Mouse (Mus musculus) CH12.LX (cell line): ENCODE results near the gene Cdh23. TPM values are rescaled to one million over a fixed set of nuclear protein-coding genes. Genes with fewer than 3 reads are reported as not detected.

Experiments
- DNase-seq: peaks from one replicate; pipeline ENCODE4 v3.0.0-alpha.2; 2013; ENCODE audit errors: extremely low read depth
- H3K27ac ChIP-seq: 2 replicates; pipeline ENCODE4 v1.5.1; 2012; ENCODE audit warnings: low read depth, mild to moderate bottlenecking, control low read depth, moderate library complexity; ENCODE audit not compliant: insufficient read depth
- H3K27me3 ChIP-seq: replicated peaks from 2 replicates; pipeline ENCODE3; 2012; ENCODE audit warnings: inconsistent platforms
- H3K36me3 ChIP-seq, 2 experiments: replicated peaks in 1 of 2; 2 replicates each; pipeline versions ENCODE3 to v1.6.1; 2012; ENCODE audit warnings: inconsistent platforms in 1 of 2, low read length in 1 of 2, mild to moderate bottlenecking in 1 of 2, mixed read lengths in 1 of 2, moderate library complexity in 1 of 2; ENCODE audit not compliant: control insufficient read depth in 1 of 2, insufficient read depth in 1 of 2
- H3K4me1 ChIP-seq, 2 experiments: 2 replicates each; pipeline ENCODE4 v1.6.1; 2012; ENCODE audit warnings: inconsistent platforms in 1 of 2, moderate library complexity in 1 of 2; ENCODE audit not compliant: insufficient read depth in 2 of 2, control insufficient read depth in 1 of 2
- H3K4me2 ChIP-seq: 2 replicates; pipeline ENCODE4 v1.6.1; 2012; ENCODE audit warnings: low read depth, mild to moderate bottlenecking, control low read depth; ENCODE audit not compliant: poor library complexity, insufficient read depth, severe bottlenecking
- H3K4me3 ChIP-seq, 3 experiments: fragments of 150-350 bp in 1 of 3; sonication (generic) in 1 of 3; replicated peaks in 1 of 3; 2 replicates each; pipeline versions ENCODE3 to v1.5.1; 2011 to 2012; ENCODE audit warnings: low read depth in 2 of 3, low read length in 2 of 3, mild to moderate bottlenecking in 2 of 3, moderate library complexity in 2 of 3, control low read depth in 1 of 3, improper control_type of control experiment in 1 of 3, inconsistent platforms in 1 of 3, mixed read lengths in 1 of 3; ENCODE audit not compliant: poor library complexity in 1 of 3
- H3K79me2 ChIP-seq: replicated peaks from 2 replicates; pipeline ENCODE4 v1.6.1; 2012; ENCODE audit warnings: mild to moderate bottlenecking, moderate library complexity; ENCODE audit not compliant: control insufficient read depth, poor library complexity, insufficient read depth, severe bottlenecking; ENCODE audit errors: extremely low read depth
- H3K9ac ChIP-seq: 2 replicates; pipeline ENCODE4 v1.6.1; 2012; ENCODE audit warnings: low read depth, mild to moderate bottlenecking, control low read depth, moderate library complexity; ENCODE audit not compliant: insufficient read depth
- H3K9me3 ChIP-seq: replicated peaks from 2 replicates; pipeline ENCODE3; 2012; ENCODE audit warnings: low read length, inconsistent platforms, mixed read lengths
- BHLHE40 ChIP-seq: IDR thresholded peaks from 2 replicates; pipeline ENCODE4 v1.6.1; 2011; ENCODE audit warnings: mild to moderate bottlenecking, low read depth, low read length, improper control_type of control experiment
- CHD1 ChIP-seq: IDR thresholded peaks from 2 replicates; pipeline ENCODE4 v1.6.1; 2012; ENCODE audit warnings: low read depth, low read length, improper control_type of control experiment, inconsistent platforms
- CHD2 ChIP-seq: IDR thresholded peaks from 2 replicates; pipeline ENCODE4 v1.6.1; 2011; ENCODE audit warnings: low read length, improper control_type of control experiment
- CTCF ChIP-seq, 2 experiments: IDR thresholded peaks in 1 of 2; conservative IDR thresholded peaks in 1 of 2; 2 replicates each; pipeline ENCODE4 v1.5.1; 2011 to 2012; ENCODE audit warnings: low read depth in 2 of 2, low read length in 2 of 2, improper control_type of control experiment in 1 of 2, inconsistent platforms in 1 of 2, mild to moderate bottlenecking in 1 of 2, moderate library complexity in 1 of 2
- E2F4 ChIP-seq: IDR thresholded peaks from 2 replicates; pipeline ENCODE4 v1.6.1; 2011; ENCODE audit warnings: low read depth, low read length, improper control_type of control experiment; ENCODE audit not compliant: insufficient replicate concordance
- ELF1 ChIP-seq: IDR thresholded peaks from 2 replicates; pipeline ENCODE4 v1.6.1; 2014; ENCODE audit warnings: low read depth, mild to moderate bottlenecking, inconsistent platforms, low read length, improper control_type of control experiment
- EP300 ChIP-seq: IDR thresholded peaks from 2 replicates; pipeline ENCODE4 v1.6.1; 2011; ENCODE audit warnings: low read length, improper control_type of control experiment
- ETS1 ChIP-seq: conservative IDR thresholded peaks from 2 replicates; pipeline ENCODE4 v1.6.1; 2012; ENCODE audit warnings: low read depth, mild to moderate bottlenecking, inconsistent platforms, low read length, improper control_type of control experiment, moderate library complexity
- GABPA ChIP-seq: IDR thresholded peaks from 2 replicates; pipeline ENCODE4 v1.6.1; 2012; ENCODE audit warnings: low read depth, low read length, improper control_type of control experiment, inconsistent platforms; ENCODE audit not compliant: insufficient replicate concordance
- HCFC1 ChIP-seq: IDR thresholded peaks from 2 replicates; pipeline ENCODE4 v1.6.1; 2012; ENCODE audit warnings: low read depth, mild to moderate bottlenecking, inconsistent platforms, low read length, improper control_type of control experiment
- IRF4 ChIP-seq: IDR thresholded peaks from 2 replicates; pipeline ENCODE4 v1.6.1; 2014; ENCODE audit warnings: low read depth, mild to moderate bottlenecking, inconsistent platforms, low read length, improper control_type of control experiment
- JUN ChIP-seq: IDR thresholded peaks from 2 replicates; pipeline ENCODE4 v1.6.1; 2011; ENCODE audit warnings: low read depth, mild to moderate bottlenecking, low read length, improper control_type of control experiment, moderate library complexity; ENCODE audit not compliant: insufficient read depth
- JUND ChIP-seq: conservative IDR thresholded peaks from 2 replicates; pipeline ENCODE4 v1.6.1; 2011; ENCODE audit warnings: low read depth, low read length, improper control_type of control experiment
- KAT2A ChIP-seq: IDR thresholded peaks from 2 replicates; pipeline ENCODE4 v1.6.1; 2012; ENCODE audit warnings: low read length, improper control_type of control experiment, inconsistent platforms; ENCODE audit not compliant: insufficient replicate concordance
- MAFK ChIP-seq: IDR thresholded peaks from 2 replicates; pipeline ENCODE4 v1.6.1; 2011; ENCODE audit warnings: low read length, improper control_type of control experiment; ENCODE audit not compliant: insufficient replicate concordance
- MAX ChIP-seq: IDR thresholded peaks from 2 replicates; pipeline ENCODE4 v1.6.1; 2011; ENCODE audit warnings: low read length, improper control_type of control experiment
- MAZ ChIP-seq: IDR thresholded peaks from 2 replicates; pipeline ENCODE4 v1.6.1; 2012; ENCODE audit warnings: low read depth, mild to moderate bottlenecking, inconsistent platforms, low read length, improper control_type of control experiment, moderate library complexity
- MEF2A ChIP-seq: IDR thresholded peaks from 2 replicates; pipeline ENCODE4 v1.6.1; 2014; ENCODE audit warnings: low read depth, mild to moderate bottlenecking, inconsistent platforms, low read length, improper control_type of control experiment, borderline replicate concordance
- MXI1 ChIP-seq: IDR thresholded peaks from 2 replicates; pipeline ENCODE4 v1.6.1; 2011; ENCODE audit warnings: mild to moderate bottlenecking, low read depth, low read length, improper control_type of control experiment
- MYC ChIP-seq: IDR thresholded peaks from 2 replicates; pipeline ENCODE4 v1.6.1; 2011; ENCODE audit warnings: low read depth, mild to moderate bottlenecking, improper control_type of control experiment, low read length
- NELFE ChIP-seq: IDR thresholded peaks from 2 replicates; pipeline ENCODE4 v1.6.1; 2011; ENCODE audit warnings: low read depth, low read length, improper control_type of control experiment
- NRF1 ChIP-seq: IDR thresholded peaks from 2 replicates; pipeline ENCODE4 v1.6.1; 2014; ENCODE audit warnings: low read depth, mild to moderate bottlenecking, inconsistent platforms, low read length, improper control_type of control experiment, moderate library complexity
- PAX5 ChIP-seq: IDR thresholded peaks from 2 replicates; pipeline ENCODE4 v1.6.1; 2012; ENCODE audit warnings: low read length, inconsistent platforms, mixed read lengths
- POLR2A ChIP-seq: IDR thresholded peaks from 2 replicates; pipeline ENCODE4 v1.6.1; 2011; ENCODE audit warnings: low read depth, mild to moderate bottlenecking, improper control_type of control experiment, low read length
- POLR2AphosphoS2 ChIP-seq: IDR thresholded peaks from 2 replicates; pipeline ENCODE4 v1.6.1; 2011; ENCODE audit warnings: low read depth, low read length, improper control_type of control experiment
- RAD21 ChIP-seq: IDR thresholded peaks from 2 replicates; pipeline ENCODE4 v1.6.1; 2011; ENCODE audit warnings: low read depth, mild to moderate bottlenecking, low read length, improper control_type of control experiment, moderate library complexity
- RCOR1 ChIP-seq: conservative IDR thresholded peaks from 2 replicates; pipeline ENCODE4 v1.6.1; 2012; ENCODE audit warnings: low read depth, mild to moderate bottlenecking, inconsistent platforms, low read length, improper control_type of control experiment
- SIN3A ChIP-seq: IDR thresholded peaks from 2 replicates; pipeline ENCODE4 v1.6.1; 2012; ENCODE audit warnings: low read length, improper control_type of control experiment, inconsistent platforms
- SMC3 ChIP-seq: IDR thresholded peaks from 2 replicates; pipeline ENCODE4 v1.6.1; 2011; ENCODE audit warnings: low read depth, low read length, improper control_type of control experiment
- TBP ChIP-seq: conservative IDR thresholded peaks from 2 replicates; pipeline ENCODE4 v1.6.1; 2011; ENCODE audit warnings: low read depth, low read length, improper control_type of control experiment
- TCF12 ChIP-seq: IDR thresholded peaks from 2 replicates; pipeline ENCODE4 v1.6.1; 2014; ENCODE audit warnings: low read depth, mild to moderate bottlenecking, inconsistent platforms, low read length, improper control_type of control experiment
- UBTF ChIP-seq: IDR thresholded peaks from 2 replicates; pipeline ENCODE4 v1.6.1; 2012; ENCODE audit warnings: low read depth, mild to moderate bottlenecking, inconsistent platforms, low read length, improper control_type of control experiment, moderate library complexity
- USF1 ChIP-seq: IDR thresholded peaks from 2 replicates; pipeline ENCODE4 v1.6.1; 2014; ENCODE audit warnings: low read depth, mild to moderate bottlenecking, inconsistent platforms, low read length, improper control_type of control experiment
- USF2 ChIP-seq: conservative IDR thresholded peaks from 2 replicates; pipeline ENCODE4 v1.6.1; 2011; ENCODE audit warnings: low read depth, low read length, improper control_type of control experiment
- ZC3H11A ChIP-seq: IDR thresholded peaks from 2 replicates; pipeline ENCODE4 v1.6.1; 2012; ENCODE audit warnings: low read depth, mild to moderate bottlenecking, inconsistent platforms, low read length, improper control_type of control experiment
- ZKSCAN1 ChIP-seq: IDR thresholded peaks from 2 replicates; pipeline ENCODE4 v1.6.1; 2012; ENCODE audit warnings: low read depth, inconsistent platforms, low read length, improper control_type of control experiment, borderline replicate concordance
- ZMIZ1 ChIP-seq: IDR thresholded peaks from 2 replicates; pipeline ENCODE4 v1.6.1; 2012; ENCODE audit warnings: low read depth, mild to moderate bottlenecking, inconsistent platforms, low read length, improper control_type of control experiment
- ZNF384 ChIP-seq: IDR thresholded peaks from 2 replicates; pipeline ENCODE4 v1.6.1; 2012; ENCODE audit warnings: low read depth, low read length, improper control_type of control experiment, inconsistent platforms
- dilution Hi-C: fragments of 300-500 bp; cut with MboI; formaldehyde crosslinking; loops from 2 replicates; pipeline ENCODE4 v1.14.3; 2020; ENCODE audit warnings: low sequenced_read_pairs; ENCODE audit not compliant: extremely low pct_unique_long_range_greater_than_20kb, extremely low pct_ligation_motif_present
- in situ Hi-C: fragments of 300-500 bp; cut with MboI; formaldehyde crosslinking; loops from 3 replicates; pipeline ENCODE4 v1.14.3; 2019; ENCODE audit warnings: low sequenced_read_pairs, low pct_ligation_motif_present, low pct_unique_long_range_greater_than_20kb, mixed read lengths
- polyA plus RNA-seq: library from polyadenylated mRNA; unstranded; fragments of >175 nt; gene quantifications from 2 replicates; pipeline ENCODE4 v1.2.1, GENCODE M21; 2012; ENCODE audit warnings: low read depth; ENCODE audit not compliant: insufficient read length
- total RNA-seq, 2 experiments: library from RNA; depleted of rRNA; stranded (reverse); fragments of 300-350 nt in 1 of 2; fragments of >200 nt in 1 of 2; gene quantifications; 2 replicates each; pipeline ENCODE4 v1.2.3; 2012 to 2014

Gene Cdh23
- total and polyA plus RNA-seq, 3 experiments = 0.20 to 0.73 (median 0.30) TPM

DNA sequence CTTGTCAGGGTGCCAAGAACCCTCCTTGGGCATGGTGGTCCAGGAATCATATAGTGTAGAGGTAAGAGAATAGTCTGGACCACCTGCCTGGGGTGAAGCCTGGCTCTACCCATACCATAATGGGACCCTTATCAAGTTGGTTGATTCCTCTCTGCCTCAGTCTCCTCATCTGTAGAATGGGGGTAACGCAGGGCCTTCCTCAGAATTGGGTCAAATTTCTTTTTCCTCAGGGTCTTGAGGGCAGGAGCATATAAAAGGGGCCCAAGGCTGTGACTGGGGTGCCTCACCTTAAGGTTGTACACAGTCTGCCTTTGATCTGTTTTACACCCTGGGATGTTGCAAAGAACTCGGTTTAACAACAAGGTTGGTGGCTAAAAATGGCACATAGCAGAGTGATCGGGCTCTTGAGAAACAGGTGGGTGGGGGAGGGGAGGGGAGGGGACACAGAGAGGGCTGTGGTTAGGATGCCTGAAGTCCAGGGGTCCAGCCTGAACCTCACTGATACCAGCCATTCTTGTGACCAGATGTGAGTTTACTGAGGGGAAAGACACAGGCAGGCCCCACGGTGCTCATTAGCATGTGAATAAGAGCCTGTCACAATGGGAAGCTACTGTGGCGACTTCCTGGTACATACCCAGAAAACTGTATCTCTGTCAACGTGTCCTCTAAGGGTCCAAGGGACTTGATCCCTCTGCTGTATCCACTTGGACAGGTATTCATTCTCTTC is 305.9 kb downstream of the Cdh23 start:
- peak overlapping the region; percentile 73 for H3K9ac ChIP-seq
- H3K79me2 ChIP-seq = no peaks in the 10 kb centered on the region; the same call in 1 of the 2 replicates
- H3K9me3 ChIP-seq = peaks cover 7% of the 10 kb centered on the region
- peak overlapping the region; percentile 93 for H3K27ac ChIP-seq
- in situ Hi-C loops (loop anchor here (5.0 to 25.0 kb wide), 3 partner anchors 38 to 478 kb away; no protein-coding TSS in a partner anchor), dilution Hi-C loops (no loop called here)
- peak overlapping the region; percentile 78; the same call in 1 of the 2 replicates for H3K4me2 ChIP-seq
- peaks cover 3% of the 10 kb centered on the region for H3K27me3 ChIP-seq
- H3K4me1 ChIP-seq = peaks cover 19 to 37% of the 10 kb centered on the region in 2 experiments
- H3K36me3 ChIP-seq = peaks cover 5 to 13% of the 10 kb centered on the region in 2 experiments
- peak; percentile 58 for DNase-seq
- peak overlapping the region; percentile 33 to 58 (median 58) for H3K4me3 ChIP-seq
- TF ChIP-seq PAX5 (no peak), CHD2 (peak; percentile 78), CHD1 (no peak), UBTF (no peak), E2F4 (no peak), ZKSCAN1 (no peak), USF1 (no peak), ETS1 (no peak), MYC (peak; percentile 53; the same call in 1 of the 2 replicates), CTCF (conservative IDR thresholded peaks at IDR 0.05 in 1 of 2, IDR thresholded peaks at IDR 0.05 in 1 of 2; ENCODE audit: low read depth in 2 of 2, low read length in 2 of 2) (no peak), RAD21 (no peak; the same call in 1 of the 2 replicates), JUND (no peak), ZC3H11A (no peak), POLR2AphosphoS2 (peak; percentile 65; the same call in 1 of the 2 replicates), GABPA (no peak), USF2 (no peak), ELF1 (peak; percentile 86), JUN (no peak), KAT2A (no peak), BHLHE40 (no peak), NELFE (0 out of 2 replicates have a peak, but pooled peaks have one; percentile 63), MXI1 (no peak), TCF12 (peak; percentile 94), TBP (peak; percentile 77), POLR2A (peak; percentile 62), MAFK (no peak), SMC3 (no peak), HCFC1 (peak; percentile 42), ZNF384 (no peak), IRF4 (no peak; the same call in none of the 2 replicates), SIN3A (peak; percentile 84; the same call in 1 of the 2 replicates), EP300 (peak; percentile 42), MAZ (0 out of 2 replicates have a peak, but pooled peaks have one; percentile 64), NRF1 (no peak), MAX (peak; percentile 49; the same call in 1 of the 2 replicates), MEF2A (peak; percentile 81), ZMIZ1 (no peak; the same call in 1 of the 2 replicates), RCOR1 (peak; percentile 33; the same call in 1 of the 2 replicates)
